Mouse (Mus musculus): Measurements from ENCODE around the gene Cyfip1. TPM values are rescaled to one million over a fixed set of nuclear protein-coding genes. Genes with fewer than 3 reads are reported as not detected.
"Not testable (repeated sequence)": the region's sequence is repeated elsewhere in the genome, so short reads cannot be mapped to it uniquely, and the experiment has no call there.

Gene Cyfip1
- polyA plus RNA-seq, 1 experiment = 0.08 TPM

DNA sequence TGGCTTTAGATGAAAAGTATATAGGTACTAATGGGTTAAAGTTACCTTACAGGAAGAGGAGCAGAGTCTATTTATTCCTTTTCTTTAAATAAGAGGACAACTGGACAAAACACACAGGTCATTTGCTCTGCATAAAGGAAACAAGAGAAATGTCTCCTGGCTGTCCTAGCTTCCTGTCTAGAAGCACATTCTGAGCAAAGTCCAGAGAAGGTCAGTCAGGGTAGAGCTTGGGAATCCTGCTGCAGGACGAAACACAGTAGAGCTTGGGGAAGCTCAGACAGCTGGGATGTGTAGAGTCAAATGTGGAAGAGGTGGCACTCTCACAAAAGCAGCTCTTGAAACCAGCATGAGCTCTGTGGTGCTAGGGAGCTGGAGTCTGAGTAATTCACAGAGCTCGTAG is 68.8 kb downstream of the Cyfip1 start:
- Histone ChIP-seq H3K27me3 (ENCODE audit: control insufficient read depth) (no peaks in the 10 kb centered on the region), H3K36me3 (ENCODE audit: control insufficient read depth) (peaks cover 12% of the 10 kb centered on the region), H3K4me1 (ENCODE audit: control insufficient read depth) (no peaks in the 10 kb centered on the region; the same call in 1 of the 2 replicates), H3K9me3 (ENCODE audit: control insufficient read depth, low read length) (no peaks in the 10 kb centered on the region), H3K4me3 (replicated peaks) (no peak overlapping the region)
- TF ChIP-seq TAL1 (IDR thresholded peaks at IDR 0.05; ENCODE audit: low read length) (no peak), GATA1 (IDR thresholded peaks at IDR 0.05; ENCODE audit: low read length) (no peak)

DNA sequence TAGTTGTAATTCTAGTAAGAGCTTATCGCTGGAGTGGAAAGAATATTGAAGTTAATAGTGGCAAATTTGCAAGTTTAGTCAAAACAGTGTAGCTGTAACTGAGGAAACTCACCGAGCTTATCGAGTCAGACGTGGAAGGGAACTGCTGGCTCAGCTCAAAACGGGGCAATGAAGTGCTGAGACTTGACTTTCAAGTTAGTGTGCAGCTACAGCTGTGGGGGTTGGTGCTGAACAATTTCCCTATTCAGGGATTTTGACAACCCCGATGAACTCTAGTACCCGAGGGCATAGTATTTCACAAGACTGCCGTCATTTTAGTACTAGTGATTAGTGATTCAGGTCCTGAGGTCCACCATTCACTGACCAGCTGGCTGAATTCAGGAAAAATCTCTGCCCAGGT is 69.8 kb downstream of the Cyfip1 start:
- peaks cover 12% of the 10 kb centered on the region for H3K36me3 ChIP-seq (ENCODE audit: control insufficient read depth)
- no peak overlapping the region for H3K4me3 ChIP-seq (replicated peaks)
- no peaks in the 10 kb centered on the region for H3K27me3 ChIP-seq (ENCODE audit: control insufficient read depth)
- H3K4me1 ChIP-seq (ENCODE audit: control insufficient read depth) = no peaks in the 10 kb centered on the region; the same call in 1 of the 2 replicates
- no peaks in the 10 kb centered on the region for H3K9me3 ChIP-seq (ENCODE audit: control insufficient read depth, low read length)
- TF ChIP-seq GATA1 (IDR thresholded peaks at IDR 0.05; ENCODE audit: low read length) = no peak
- TF ChIP-seq TAL1 (IDR thresholded peaks at IDR 0.05; ENCODE audit: low read length) = no peak

DNA sequence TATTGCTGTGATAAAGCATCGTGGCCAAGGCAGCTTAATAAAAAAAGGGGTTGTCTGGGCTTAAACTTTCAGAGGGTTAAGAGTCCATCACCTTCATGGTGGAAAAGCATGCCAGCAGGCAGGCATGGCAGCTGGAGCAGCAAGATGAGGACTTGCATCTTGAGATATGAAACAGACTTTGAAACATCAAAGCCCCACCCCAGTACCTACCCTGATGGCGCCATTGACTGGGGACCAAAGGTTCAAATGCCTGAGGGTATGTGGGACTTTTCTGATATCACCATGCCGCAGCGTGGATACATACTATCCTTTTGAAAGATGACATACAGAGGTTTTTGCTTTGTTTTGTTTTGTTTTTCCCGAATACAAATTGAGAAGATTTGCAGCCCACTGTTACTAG is 70.6 kb downstream of the Cyfip1 start:
- no peaks in the 10 kb centered on the region for H3K27me3 ChIP-seq (ENCODE audit: control insufficient read depth)
- H3K4me1 ChIP-seq (ENCODE audit: control insufficient read depth) = no peaks in the 10 kb centered on the region; the same call in 1 of the 2 replicates
- no peaks in the 10 kb centered on the region for H3K9me3 ChIP-seq (ENCODE audit: control insufficient read depth, low read length)
- H3K4me3 ChIP-seq (replicated peaks) = no peak overlapping the region
- TF ChIP-seq GATA1 (IDR thresholded peaks at IDR 0.05; ENCODE audit: low read length) = no peak
- no peak for TF ChIP-seq TAL1 (IDR thresholded peaks at IDR 0.05; ENCODE audit: low read length)
- peaks cover 12% of the 10 kb centered on the region for H3K36me3 ChIP-seq (ENCODE audit: control insufficient read depth)

DNA sequence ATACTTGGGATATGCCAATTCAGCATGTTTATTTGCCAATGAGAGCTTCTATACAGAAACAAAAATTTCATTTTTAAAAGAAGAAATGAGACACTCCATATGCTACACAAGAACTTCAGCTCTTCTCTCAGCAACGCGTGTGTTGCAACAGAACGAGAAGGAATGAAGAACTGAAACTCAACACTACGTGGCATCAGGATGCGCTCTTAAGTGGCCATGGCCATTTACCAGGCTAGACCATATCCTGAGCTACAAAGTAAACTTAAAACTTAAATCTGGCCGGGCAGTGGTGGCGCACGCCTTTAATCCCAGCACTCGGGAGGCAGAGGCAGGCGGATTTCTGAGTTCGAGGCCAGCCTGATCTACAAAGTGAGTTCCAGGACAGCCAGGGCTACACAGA is 76.8 kb downstream of the Cyfip1 start:
- H3K9me3 ChIP-seq (ENCODE audit: control insufficient read depth, low read length); H3K36me3 ChIP-seq (ENCODE audit: control insufficient read depth); H3K4me1 ChIP-seq (ENCODE audit: control insufficient read depth); H3K4me3 ChIP-seq (replicated peaks); H3K27me3 ChIP-seq (ENCODE audit: control insufficient read depth): not testable (repeated sequence)

GRCm38 (mm10) chr7:55927262-55927661 is 85.7 kb downstream of the Cyfip1 start:
- Histone ChIP-seq H3K4me1 (ENCODE audit: control insufficient read depth) (peaks cover 2% of the 10 kb centered on the region), H3K36me3 (ENCODE audit: control insufficient read depth) (peaks cover 41% of the 10 kb centered on the region), H3K4me3 (replicated peaks) (no peak overlapping the region), H3K9me3 (ENCODE audit: control insufficient read depth, low read length) (no peaks in the 10 kb centered on the region), H3K27me3 (ENCODE audit: control insufficient read depth) (no peaks in the 10 kb centered on the region)
- TF ChIP-seq TAL1 (IDR thresholded peaks at IDR 0.05; ENCODE audit: low read length) (no peak), GATA1 (IDR thresholded peaks at IDR 0.05; ENCODE audit: low read length) (no peak)

DNA sequence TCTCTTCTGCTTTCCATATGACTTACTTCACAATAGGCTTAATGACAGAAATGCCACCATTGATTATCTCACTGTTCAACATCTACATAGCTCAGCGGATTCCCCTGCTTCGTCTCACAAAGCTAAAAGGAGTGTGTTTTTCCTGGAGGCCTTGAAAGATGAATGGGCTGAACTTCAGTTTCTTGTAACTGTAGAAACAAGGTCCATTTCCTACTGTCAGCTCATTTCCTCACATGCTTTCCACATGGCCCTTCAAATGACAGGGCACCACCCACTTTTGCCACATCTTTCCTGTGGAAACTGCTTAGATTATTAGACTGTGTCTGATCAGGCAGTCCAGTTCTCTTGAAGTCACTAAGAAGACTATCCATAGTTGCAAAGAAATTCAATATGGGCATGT is 87.1 kb downstream of the Cyfip1 start:
- peaks cover 2% of the 10 kb centered on the region for H3K4me1 ChIP-seq (ENCODE audit: control insufficient read depth)
- no peak for TF ChIP-seq GATA1 (IDR thresholded peaks at IDR 0.05; ENCODE audit: low read length)
- no peak for TF ChIP-seq TAL1 (IDR thresholded peaks at IDR 0.05; ENCODE audit: low read length)
- H3K4me3 ChIP-seq (replicated peaks) = no peak overlapping the region
- H3K27me3 ChIP-seq (ENCODE audit: control insufficient read depth) = no peaks in the 10 kb centered on the region
- peaks cover 50% of the 10 kb centered on the region for H3K36me3 ChIP-seq (ENCODE audit: control insufficient read depth)
- H3K9me3 ChIP-seq (ENCODE audit: control insufficient read depth, low read length) = no peaks in the 10 kb centered on the region

DNA sequence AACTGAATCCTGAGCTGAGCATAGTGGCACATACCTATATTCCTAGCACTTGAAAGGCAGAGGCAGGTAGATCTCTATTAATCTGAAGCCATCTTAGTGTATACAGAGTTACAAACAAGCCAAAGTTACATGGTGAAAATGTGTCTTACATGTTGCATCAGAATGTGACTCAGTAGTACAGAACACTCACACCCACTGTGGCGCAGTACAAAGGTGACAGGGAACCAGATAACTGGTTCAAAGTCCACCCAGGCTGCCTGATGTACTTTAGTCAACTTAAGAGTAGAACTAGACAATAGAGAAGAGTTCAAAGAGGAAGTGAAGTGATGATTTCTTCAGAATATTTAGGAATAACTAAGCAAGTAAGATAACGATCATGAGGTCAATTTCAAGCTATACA is 93.5 kb downstream of the Cyfip1 start:
- no peaks in the 10 kb centered on the region for H3K27me3 ChIP-seq (ENCODE audit: control insufficient read depth)
- H3K4me1 ChIP-seq (ENCODE audit: control insufficient read depth) = 0 out of 2 replicates have a peak, but pooled peaks cover 3% of the 10 kb centered on the region
- no peak overlapping the region for H3K4me3 ChIP-seq (replicated peaks)
- H3K9me3 ChIP-seq (ENCODE audit: control insufficient read depth, low read length) = no peaks in the 10 kb centered on the region
- peaks cover 77% of the 10 kb centered on the region for H3K36me3 ChIP-seq (ENCODE audit: control insufficient read depth)
- no peak for TF ChIP-seq TAL1 (IDR thresholded peaks at IDR 0.05; ENCODE audit: low read length)
- TF ChIP-seq GATA1 (IDR thresholded peaks at IDR 0.05; ENCODE audit: low read length) = no peak

GRCm38 (mm10) chr7:55938341-55938740 is 96.8 kb downstream of the Cyfip1 start:
- Histone ChIP-seq H3K9me3 (ENCODE audit: control insufficient read depth, low read length) (no peaks in the 10 kb centered on the region), H3K36me3 (ENCODE audit: control insufficient read depth) (peaks cover 74% of the 10 kb centered on the region), H3K4me1 (ENCODE audit: control insufficient read depth) (0 out of 2 replicates have a peak, but pooled peaks cover 3% of the 10 kb centered on the region), H3K27me3 (ENCODE audit: control insufficient read depth) (no peaks in the 10 kb centered on the region), H3K4me3 (replicated peaks) (no peak overlapping the region)
- TF ChIP-seq GATA1 (IDR thresholded peaks at IDR 0.05; ENCODE audit: low read length) (no peak), TAL1 (IDR thresholded peaks at IDR 0.05; ENCODE audit: low read length) (no peak)

DNA sequence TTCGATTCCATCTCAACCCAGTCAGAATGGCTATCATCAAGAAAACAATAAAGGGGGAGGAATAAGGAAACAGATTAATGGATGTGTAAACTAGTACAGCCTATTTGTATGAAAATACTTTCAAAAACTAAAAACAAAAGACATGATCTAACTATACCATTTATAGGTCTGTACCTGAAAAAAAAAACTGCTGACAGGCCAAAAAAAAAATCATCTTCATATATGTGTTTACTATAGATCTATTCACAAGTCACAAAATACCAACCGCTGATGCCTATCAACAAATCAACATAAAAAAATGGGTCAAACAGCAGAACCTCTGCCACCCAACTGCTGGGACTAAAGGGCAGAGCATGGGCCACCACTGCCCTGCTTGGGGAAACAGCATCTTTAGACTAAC is 114.5 kb downstream of the Cyfip1 start:
- Histone ChIP-seq H3K4me1 (ENCODE audit: control insufficient read depth) (peaks cover 18% of the 10 kb centered on the region), H3K4me3 (replicated peaks) (no peak overlapping the region), H3K36me3 (ENCODE audit: control insufficient read depth) (peaks cover 38% of the 10 kb centered on the region), H3K27me3 (ENCODE audit: control insufficient read depth) (no peaks in the 10 kb centered on the region), H3K9me3 (ENCODE audit: control insufficient read depth, low read length) (no peaks in the 10 kb centered on the region)
- no peak for TF ChIP-seq TAL1 (IDR thresholded peaks at IDR 0.05; ENCODE audit: low read length)
- TF ChIP-seq GATA1 (IDR thresholded peaks at IDR 0.05; ENCODE audit: low read length) = no peak

DNA sequence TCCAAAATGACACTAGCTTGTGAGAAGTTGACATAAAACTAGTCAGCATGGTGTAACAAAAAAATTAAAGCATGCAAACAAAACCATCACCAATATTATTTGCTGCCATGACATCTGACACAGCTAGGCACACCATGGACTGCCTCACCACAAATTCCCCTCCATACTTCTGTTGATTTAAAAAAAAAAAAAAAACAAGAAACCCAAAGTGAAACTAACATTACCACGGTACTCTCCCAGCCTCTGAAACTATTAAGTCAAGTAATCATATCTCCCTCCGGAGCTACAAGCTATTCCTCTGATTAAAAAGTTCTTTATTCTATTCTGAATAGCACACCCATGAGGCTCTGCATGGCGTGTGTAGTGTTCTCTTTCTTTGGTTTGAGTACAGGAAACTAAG is 115.6 kb downstream of the Cyfip1 start:
- TF ChIP-seq GATA1 (IDR thresholded peaks at IDR 0.05; ENCODE audit: low read length) (no peak), TAL1 (IDR thresholded peaks at IDR 0.05; ENCODE audit: low read length) (no peak)
- Histone ChIP-seq H3K4me1 (ENCODE audit: control insufficient read depth) (peaks cover 19% of the 10 kb centered on the region), H3K36me3 (ENCODE audit: control insufficient read depth) (peaks cover 38% of the 10 kb centered on the region), H3K4me3 (replicated peaks) (no peak overlapping the region), H3K9me3 (ENCODE audit: control insufficient read depth, low read length) (no peaks in the 10 kb centered on the region), H3K27me3 (ENCODE audit: control insufficient read depth) (no peaks in the 10 kb centered on the region)
